Mouse (Mus musculus) kidney, adult 2 months (tissue): ENCODE measurements around the gene Celf1.

ENCODE experiments used
- CTCF ChIP-seq: fragments of 200-500 bp; conservative IDR thresholded peaks from 2 replicates; pipeline ENCODE4 v1.5.1; 2011; ENCODE audit warnings: low read depth, mild to moderate bottlenecking, control low read depth, low read length, moderate library complexity, mixed read lengths; ENCODE audit not compliant: insufficient read depth, insufficient read length
- POLR2A ChIP-seq: fragments of 200-500 bp; IDR thresholded peaks from one replicate; pipeline ENCODE4 v1.6.1; 2011; ENCODE audit warnings: low read depth, low read length, control low read depth

- peak; percentile 81 for TF ChIP-seq CTCF
- no peak for TF ChIP-seq POLR2A
Measured at GRCm38 (mm10) chr2:91065544-91065943, 125.4 kb downstream of the Celf1 start.
